Mouse (Mus musculus) activated CD4-positive, CD25-positive, alpha-beta regulatory T cell, adult 4 months (primary cell): ENCODE results near the gene Pde4d. TPM values are rescaled to one million over a fixed set of nuclear protein-coding genes. Genes with fewer than 3 reads are reported as not detected.

Experiments used
- ATAC-seq: one replicate; pipeline ENCODE4 v1.8.0; 2017
- polyA plus RNA-seq, 2 experiments: library from polyadenylated mRNA; unstranded; fragments of 100-300 nt; shearing (Covaris generic); gene quantifications; one replicate each; pipeline ENCODE4 v1.2.1; 2017

Gene Pde4d
- polyA plus RNA-seq, 2 experiments from 2014 or later, result 7.3 to 7.6 TPM

GRCm38 (mm10) chr13:109638273-109638672 lies 1188.5 kb downstream of the Pde4d start:
- no peak for ATAC-seq

GRCm38 (mm10) chr13:109639286-109639685 lies 1189.5 kb downstream of the Pde4d start:
- ATAC-seq, result no peak

GRCm38 (mm10) chr13:109641562-109641961 lies 1191.8 kb downstream of the Pde4d start:
- no peak for ATAC-seq

GRCm38 (mm10) chr13:109643419-109643818 lies 1193.7 kb downstream of the Pde4d start:
- no peak for ATAC-seq

- no peak for ATAC-seq
Observed at GRCm38 (mm10) chr13:109644086-109644485, 1194.3 kb downstream of the Pde4d start.

- ATAC-seq, result no peak
Observed at GRCm38 (mm10) chr13:109645284-109645909, 1195.6 kb downstream of the Pde4d start.

GRCm38 (mm10) chr13:109645910-109646284 lies 1196.1 kb downstream of the Pde4d start:
- no peak for ATAC-seq

- no peak for ATAC-seq
Observed at GRCm38 (mm10) chr13:109646597-109647232, 1197.0 kb downstream of the Pde4d start.

GRCm38 (mm10) chr13:109647479-109648199 lies 1197.9 kb downstream of the Pde4d start:
- ATAC-seq, result no peak

GRCm38 (mm10) chr13:109648311-109648710 lies 1198.6 kb downstream of the Pde4d start:
- ATAC-seq, result no peak

GRCm38 (mm10) chr13:109651790-109652605 lies 1202.2 kb downstream of the Pde4d start:
- ATAC-seq, result no peak

GRCm38 (mm10) chr13:109652631-109653030 lies 1202.9 kb downstream of the Pde4d start:
- no peak for ATAC-seq

GRCm38 (mm10) chr13:109655390-109655789 lies 1205.6 kb downstream of the Pde4d start:
- no peak for ATAC-seq

GRCm38 (mm10) chr13:109659103-109659502 lies 1209.4 kb downstream of the Pde4d start:
- no peak for ATAC-seq

- ATAC-seq, result no peak
Observed at GRCm38 (mm10) chr13:109661345-109661744, 1211.6 kb downstream of the Pde4d start.

- ATAC-seq, result no peak
Observed at GRCm38 (mm10) chr13:109662099-109662498, 1212.4 kb downstream of the Pde4d start.

- no peak for ATAC-seq
Observed at GRCm38 (mm10) chr13:109662731-109663130, 1213.0 kb downstream of the Pde4d start.

- no peak for ATAC-seq
Observed at GRCm38 (mm10) chr13:109664956-109665802, 1215.4 kb downstream of the Pde4d start.

- no peak for ATAC-seq
Observed at GRCm38 (mm10) chr13:109665803-109666403, 1216.2 kb downstream of the Pde4d start.

GRCm38 (mm10) chr13:109669965-109670364 lies 1220.2 kb downstream of the Pde4d start:
- ATAC-seq, result no peak

GRCm38 (mm10) chr13:109671589-109672347 lies 1222.0 kb downstream of the Pde4d start:
- no peak for ATAC-seq
